Mouse (Mus musculus): Measurements from ENCODE around the gene Psg26.
"Not testable (repeated sequence)": the region's sequence is repeated elsewhere in the genome, so short reads cannot be mapped to it uniquely, and the experiment has no call there.

Gene Psg26

GRCm38 (mm10) chr7:18484077-18484476, at the start of gene Psg26:
Psg26 (minus strand) TSS chr7:18484177.
- no peak for DNase-seq

GRCm38 (mm10) chr7:18533420-18533819, 49.4 kb upstream of the Psg26 start:
- DNase-seq, result no peak

GRCm38 (mm10) chr7:18532169-18532568, 48.2 kb upstream of the Psg26 start, which contains the start of gene Psg25:
Psg25 (minus strand) TSS chr7:18532269.
- no peak for DNase-seq

GRCm38 (mm10) chr7:18524668-18525067, 40.7 kb upstream of the Psg26 start:
- DNase-seq, result no peak

- DNase-seq, result not testable (repeated sequence)
Measured at GRCm38 (mm10) chr7:18512848-18513247, 28.9 kb upstream of the Psg26 start.

- not testable (repeated sequence) for DNase-seq
Measured at GRCm38 (mm10) chr7:18512417-18512816, 28.4 kb upstream of the Psg26 start.

- no peak for DNase-seq
Measured at GRCm38 (mm10) chr7:18511479-18511878, 27.5 kb upstream of the Psg26 start.

GRCm38 (mm10) chr7:18431941-18432340, 52.0 kb downstream of the Psg26 start, which contains the start of gene Psg28:
Psg28 (minus strand) TSS chr7:18432041.
- DNase-seq, result not testable (repeated sequence)
